Mouse (Mus musculus) hindbrain, embryonic 14.5 days (tissue): ENCODE measurements at regions not wholly inside any gene's neighbourhood (a gene's known extent, or its start where the extent isn't known, plus 50 kb on each side); places are given as distances from the start of the nearest gene placed in this dataset.
A peak's percentile ranks its signal among the peaks of the same experiment; 100 is the strongest.

Experiments used
- ATAC-seq: fragments of 200-750 bp; cut with Nextera tagmentation; 2 replicates; pipeline ENCODE4 v1.8.0; 2017; ENCODE audit warnings: moderate number of reproducible peaks, mild to moderate bottlenecking, moderate TSS enrichment, moderate library complexity; ENCODE audit not compliant: low FRiP score
- DNase-seq: peaks from one replicate; pipeline ENCODE4 v3.0.0-alpha.2; 2015; ENCODE audit warnings: low spot score
- H3K27ac ChIP-seq: fragments of 300-500 bp; sonication (generic); 2 replicates; pipeline ENCODE4 v1.5.1; 2014; ENCODE audit warnings: mild to moderate bottlenecking, moderate library complexity
- H3K27me3 ChIP-seq: fragments of 300-500 bp; sonication (generic); 2 replicates; pipeline ENCODE4 v1.6.1; 2014; ENCODE audit warnings: mild to moderate bottlenecking, low read length, mixed read lengths; ENCODE audit not compliant: control insufficient read depth, insufficient read depth
- H3K36me3 ChIP-seq: fragments of 300-500 bp; sonication (generic); replicated peaks from 2 replicates; pipeline ENCODE4 v1.6.1; 2014; ENCODE audit not compliant: control insufficient read depth, insufficient read depth
- H3K4me1 ChIP-seq: fragments of 300-500 bp; sonication (generic); replicated peaks from 2 replicates; pipeline ENCODE4 v1.6.1; 2014; ENCODE audit warnings: antibody characterized with exemption, low read length, mixed read lengths; ENCODE audit not compliant: control insufficient read depth, insufficient read depth
- H3K4me2 ChIP-seq: fragments of 300-500 bp; sonication (generic); replicated peaks from 2 replicates; pipeline ENCODE4 v1.6.1; 2014; ENCODE audit warnings: mild to moderate bottlenecking, moderate library complexity
- H3K4me3 ChIP-seq: fragments of 300-500 bp; sonication (generic); replicated peaks from 2 replicates; pipeline ENCODE4 v1.5.1; 2014; ENCODE audit warnings: mild to moderate bottlenecking, low read length
- H3K9ac ChIP-seq: fragments of 300-500 bp; sonication (generic); 2 replicates; pipeline ENCODE4 v1.6.1; 2014
- H3K9me3 ChIP-seq: fragments of 300-500 bp; sonication (generic); 2 replicates; pipeline ENCODE4 v1.6.1; 2016; ENCODE audit warnings: low read length; ENCODE audit not compliant: control insufficient read depth
- WGBS: fragments of 180-500 bp; shearing (Covaris S2); extraction: QIAGEN DNeasy Blood & Tissue Kit; methylation state at CpG from one replicate; pipeline ENCODE4 v1.1.7; 2014; 5-methylcytosine and 5-hydroxymethylcytosine counted together

GRCm38 (mm10) chr3:50813760-50814400 is 370.5 kb upstream of the Slc7a11 start:
- no peaks in the 10 kb centered on the region for H3K9me3 ChIP-seq
- no peak overlapping the region for H3K4me3 ChIP-seq
- H3K4me2 ChIP-seq = no peak overlapping the region
- H3K36me3 ChIP-seq = no peaks in the 10 kb centered on the region
- WGBS = 89% methylated on average over 5 of the region's 5 CpGs
- peak; percentile 68; the same call in 1 of the 2 replicates for ATAC-seq
- no peak overlapping the region for H3K9ac ChIP-seq
- DNase-seq = no peak
- H3K27ac ChIP-seq = no peak overlapping the region
- no peaks in the 10 kb centered on the region for H3K27me3 ChIP-seq
- H3K4me1 ChIP-seq = no peaks in the 10 kb centered on the region

DNA sequence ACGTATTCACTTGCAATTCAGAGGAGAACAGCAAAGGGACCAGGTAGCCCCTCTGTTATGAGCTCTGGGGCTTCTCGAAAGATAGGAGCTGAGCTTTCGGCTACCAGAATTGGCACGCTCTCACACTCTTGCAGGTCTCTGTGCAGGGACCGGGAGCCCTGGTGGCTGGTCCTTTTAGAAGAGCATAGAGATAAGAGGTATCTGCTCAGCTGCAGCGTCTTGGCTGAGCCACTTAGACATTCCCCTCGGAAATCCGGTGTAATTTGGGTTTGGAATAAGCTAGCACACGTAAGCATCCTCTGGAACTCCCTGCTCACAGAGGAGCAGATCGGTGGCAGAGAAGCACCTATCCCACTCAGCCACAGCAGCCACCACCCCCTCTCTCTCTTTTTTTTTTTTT is 372.3 kb upstream of the Slc7a11 start:
- DNase-seq (no peak), ATAC-seq (no peak)
- no peak overlapping the region for H3K4me2 ChIP-seq
- H3K4me1 ChIP-seq = no peaks in the 10 kb centered on the region
- no peaks in the 10 kb centered on the region for H3K9me3 ChIP-seq
- no peak overlapping the region for H3K4me3 ChIP-seq
- H3K27ac ChIP-seq = no peak overlapping the region
- H3K9ac ChIP-seq = no peak overlapping the region
- H3K36me3 ChIP-seq = no peaks in the 10 kb centered on the region
- H3K27me3 ChIP-seq = no peaks in the 10 kb centered on the region
- WGBS = 85% methylated on average over 10 of the region's 10 CpGs

- no peak overlapping the region for H3K9ac ChIP-seq
- no peaks in the 10 kb centered on the region for H3K36me3 ChIP-seq
- DNase-seq (no peak), ATAC-seq (no peak)
- no peaks in the 10 kb centered on the region for H3K9me3 ChIP-seq
- H3K27ac ChIP-seq = no peak overlapping the region
- 87% methylated on average over 8 of the region's 8 CpGs for WGBS
- no peak overlapping the region for H3K4me3 ChIP-seq
- no peaks in the 10 kb centered on the region for H3K27me3 ChIP-seq
- no peaks in the 10 kb centered on the region for H3K4me1 ChIP-seq
- H3K4me2 ChIP-seq = no peak overlapping the region
These were observed 373.1 kb upstream of the Slc7a11 start for GRCm38 (mm10) chr3:50816479-50816878.

DNA sequence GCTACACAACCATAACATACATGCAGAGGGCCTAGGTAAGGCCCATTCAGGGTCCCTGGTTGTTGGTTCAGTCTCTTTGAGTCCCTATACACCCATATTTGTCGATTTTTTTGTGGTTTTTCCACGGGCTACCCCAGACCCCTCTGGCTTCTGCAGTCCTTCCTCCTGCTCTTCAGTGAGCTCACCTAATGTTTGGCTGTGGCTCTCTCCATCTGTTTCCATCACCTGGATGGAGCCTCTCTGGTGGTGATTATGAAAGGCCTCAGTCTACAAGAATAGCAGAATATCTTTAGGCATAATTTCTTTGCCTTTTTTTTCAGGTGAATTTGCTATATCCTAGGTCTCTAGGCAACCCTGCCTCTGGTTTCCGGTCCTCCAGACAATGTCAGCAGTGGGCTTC is 373.9 kb upstream of the Slc7a11 start:
- H3K27me3 ChIP-seq = no peaks in the 10 kb centered on the region
- H3K4me3 ChIP-seq = no peak overlapping the region
- H3K9ac ChIP-seq = no peak overlapping the region
- ATAC-seq (no peak), DNase-seq (no peak)
- H3K4me2 ChIP-seq = no peak overlapping the region
- no peaks in the 10 kb centered on the region for H3K4me1 ChIP-seq
- no peaks in the 10 kb centered on the region for H3K9me3 ChIP-seq
- WGBS = 81% methylated on average over 3 of the region's 3 CpGs
- H3K27ac ChIP-seq = no peak overlapping the region
- no peaks in the 10 kb centered on the region for H3K36me3 ChIP-seq

- Histone ChIP-seq H3K9ac (no peak overlapping the region), H3K36me3 (no peaks in the 10 kb centered on the region), H3K4me2 (no peak overlapping the region), H3K9me3 (no peaks in the 10 kb centered on the region), H3K27me3 (no peaks in the 10 kb centered on the region), H3K4me3 (no peak overlapping the region), H3K4me1 (no peaks in the 10 kb centered on the region), H3K27ac (no peak overlapping the region)
- ATAC-seq = no peak
- WGBS = 82% methylated on average over 1 of the region's 1 CpGs
- DNase-seq = no peak
These were observed 377.4 kb upstream of the Slc7a11 start for GRCm38 (mm10) chr3:50820776-50821175.

DNA sequence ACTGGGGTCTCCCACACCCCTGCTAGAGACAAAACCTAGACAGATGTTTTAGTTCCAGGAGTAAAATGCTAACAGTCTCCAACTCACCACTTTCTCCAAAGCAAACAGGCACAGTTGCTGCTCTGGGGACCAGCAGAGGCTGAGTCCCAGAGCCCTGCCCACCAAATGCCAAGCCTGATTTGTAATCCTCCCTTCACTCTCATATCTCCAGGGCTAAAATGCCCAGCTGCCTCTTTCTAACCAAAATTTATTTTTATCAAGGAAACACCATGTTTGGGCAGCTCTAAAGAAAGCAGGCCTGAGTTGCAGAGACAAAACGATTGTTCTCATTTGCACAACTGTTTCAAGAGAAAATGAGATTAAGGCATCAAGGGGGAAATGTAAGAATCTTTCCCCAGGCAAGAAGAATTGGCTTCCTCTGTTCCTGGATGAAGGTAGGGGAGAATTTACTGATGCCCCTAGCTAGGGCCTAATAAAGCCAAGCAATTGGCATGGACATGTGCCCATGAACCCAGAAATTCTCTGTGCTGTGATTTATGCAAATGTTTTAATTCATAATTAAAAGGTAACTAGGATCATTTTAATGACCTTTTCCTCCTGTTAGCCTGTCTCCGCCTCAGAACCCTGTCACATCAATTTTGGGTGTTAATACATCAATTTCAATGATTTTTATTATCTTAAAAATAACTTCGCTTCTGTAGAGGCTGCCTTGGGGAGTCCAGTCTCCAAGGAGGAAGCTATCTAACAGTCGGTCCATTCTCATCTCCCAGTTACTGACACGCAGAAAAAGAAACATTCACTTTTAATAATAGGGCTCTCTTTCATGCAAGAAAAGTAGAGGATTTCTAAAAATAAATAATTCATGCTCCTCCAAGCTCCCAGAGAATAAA is 382.4 kb upstream of the Slc7a11 start:
- H3K9me3 ChIP-seq = no peaks in the 10 kb centered on the region
- 57% methylated on average over 5 of the region's 5 CpGs for WGBS
- no peak overlapping the region for H3K4me3 ChIP-seq
- peak overlapping the region; percentile 6; the same call in 1 of the 2 replicates for H3K27ac ChIP-seq
- H3K4me2 ChIP-seq = no peak overlapping the region
- H3K36me3 ChIP-seq = no peaks in the 10 kb centered on the region
- H3K27me3 ChIP-seq = no peaks in the 10 kb centered on the region
- no peak overlapping the region for H3K9ac ChIP-seq
- no peak for ATAC-seq
- no peaks in the 10 kb centered on the region; the same call in 1 of the 2 replicates for H3K4me1 ChIP-seq
- no peak for DNase-seq

- Histone ChIP-seq H3K4me3 (no peak overlapping the region), H3K36me3 (no peaks in the 10 kb centered on the region), H3K4me1 (no peaks in the 10 kb centered on the region; the same call in 1 of the 2 replicates), H3K4me2 (no peak overlapping the region), H3K27ac (0 out of 2 replicates have a peak overlapping the region, but pooled peaks have one; percentile 57), H3K9ac (no peak overlapping the region), H3K9me3 (no peaks in the 10 kb centered on the region), H3K27me3 (no peaks in the 10 kb centered on the region)
- DNase-seq (no peak), ATAC-seq (0 out of 2 replicates have a peak, but pooled peaks have one; percentile 37)
- 48% methylated on average over 2 of the region's 2 CpGs for WGBS
These were observed 383.0 kb upstream of the Slc7a11 start for GRCm38 (mm10) chr3:50826424-50826819.

- H3K9me3 ChIP-seq = no peaks in the 10 kb centered on the region
- no peak overlapping the region for H3K4me2 ChIP-seq
- ATAC-seq (no peak), DNase-seq (no peak)
- H3K27ac ChIP-seq = no peak overlapping the region
- H3K36me3 ChIP-seq = no peaks in the 10 kb centered on the region
- no peaks in the 10 kb centered on the region for H3K27me3 ChIP-seq
- H3K4me1 ChIP-seq = no peaks in the 10 kb centered on the region; the same call in 1 of the 2 replicates
- 92% methylated on average over 3 of the region's 3 CpGs for WGBS
- H3K9ac ChIP-seq = no peak overlapping the region
- no peak overlapping the region for H3K4me3 ChIP-seq
These were observed 385.8 kb upstream of the Slc7a11 start for GRCm38 (mm10) chr3:50829211-50829610.

GRCm38 (mm10) chr3:50830446-50830845 is 387.0 kb upstream of the Slc7a11 start:
- no peak overlapping the region for H3K9ac ChIP-seq
- no peak overlapping the region for H3K27ac ChIP-seq
- no peaks in the 10 kb centered on the region for H3K27me3 ChIP-seq
- H3K9me3 ChIP-seq = no peaks in the 10 kb centered on the region
- 79% methylated on average over 6 of the region's 6 CpGs for WGBS
- no peak overlapping the region for H3K4me2 ChIP-seq
- H3K4me3 ChIP-seq = no peak overlapping the region
- no peak for DNase-seq
- ATAC-seq = no peak
- no peaks in the 10 kb centered on the region for H3K36me3 ChIP-seq
- no peaks in the 10 kb centered on the region; the same call in 1 of the 2 replicates for H3K4me1 ChIP-seq
